Mouse (Mus musculus) spleen, adult 2 months (tissue): Measurements from ENCODE around the gene a. TPM values are rescaled to one million over a fixed set of nuclear protein-coding genes. Genes with fewer than 3 reads are reported as not detected.

ENCODE experiments used
- DNase-seq, 2 experiments: peaks; one replicate each; pipeline versions ENCODE4 v3.0.0 to v3.0.0-alpha.2; 2012 to 2021; ENCODE audit warnings: low spot score in 2 of 2, low read depth in 1 of 2
- H3K27ac ChIP-seq: fragments of 200-500 bp; 2 replicates; pipeline ENCODE4 v1.5.1; 2012; ENCODE audit warnings: low read length, inconsistent platforms; ENCODE audit not compliant: insufficient read depth
- H3K27me3 ChIP-seq: fragments of 200-500 bp; 2 replicates; pipeline ENCODE4 v1.6.1; 2012; ENCODE audit warnings: mild to moderate bottlenecking, moderate library complexity, low read length, inconsistent platforms; ENCODE audit not compliant: control insufficient read depth, insufficient read depth
- H3K36me3 ChIP-seq: fragments of 200-500 bp; 2 replicates; pipeline ENCODE4 v1.6.1; 2012; ENCODE audit warnings: mild to moderate bottlenecking, low read length, inconsistent platforms; ENCODE audit not compliant: control insufficient read depth, insufficient read depth
- H3K4me1 ChIP-seq: fragments of 200-500 bp; 2 replicates; pipeline ENCODE4 v1.6.1; 2011; ENCODE audit warnings: inconsistent platforms; ENCODE audit not compliant: control insufficient read depth, insufficient read depth, insufficient read length
- H3K4me3 ChIP-seq: fragments of 200-500 bp; 2 replicates; pipeline ENCODE4 v1.5.1; 2011; ENCODE audit warnings: mild to moderate bottlenecking, inconsistent platforms; ENCODE audit not compliant: insufficient read depth, insufficient read length; ENCODE audit errors: extremely low read depth
- CTCF ChIP-seq: fragments of 200-500 bp; IDR thresholded peaks from 2 replicates; pipeline ENCODE4 v1.5.1; 2011; ENCODE audit warnings: mild to moderate bottlenecking, inconsistent platforms; ENCODE audit not compliant: insufficient read depth, insufficient read length, insufficient replicate concordance; ENCODE audit errors: extremely low read depth
- POLR2A ChIP-seq: fragments of 200-500 bp; IDR thresholded peaks from 2 replicates; pipeline ENCODE4 v1.6.1; 2011; ENCODE audit warnings: low read depth, low read length, inconsistent platforms
- WGBS: fragments of 180-500 bp; shearing (Covaris S2); methylation state at CpG from one replicate; pipeline ENCODE4 v1.1.7; 2018; 5-methylcytosine and 5-hydroxymethylcytosine counted together
- polyA plus RNA-seq: library from polyadenylated mRNA; depleted of rRNA; stranded (reverse); fragments of >200 nt; gene quantifications from 2 replicates; pipeline ENCODE4 v1.2.3, GENCODE M21; 2012

Gene a
- polyA plus RNA-seq, 1 experiment, result not detected

DNA sequence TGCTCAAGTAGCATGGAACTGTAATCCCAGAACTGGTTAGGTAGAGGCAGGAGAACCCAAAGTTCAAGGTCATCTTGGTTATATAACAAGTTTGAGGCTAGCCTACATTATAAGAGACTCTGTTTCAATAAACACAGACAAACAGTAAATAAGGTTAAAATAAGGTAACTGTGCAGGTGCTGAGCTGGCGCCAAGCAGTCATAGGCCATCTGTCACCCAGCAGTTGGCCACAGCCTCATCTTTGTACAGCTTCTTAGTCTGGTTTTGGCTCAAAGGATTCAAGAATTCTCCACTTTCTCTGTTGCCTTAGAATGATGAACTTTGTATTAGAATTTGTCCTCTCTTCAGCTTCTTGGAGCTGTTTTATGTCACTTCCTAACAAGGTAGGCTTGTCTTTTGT lies 76.9 kb downstream of the a start:
- peaks cover 52% of the 10 kb centered on the region for H3K36me3 ChIP-seq
- no peaks in the 10 kb centered on the region; the same call in 1 of the 2 replicates for H3K27me3 ChIP-seq
- no peak overlapping the region for H3K27ac ChIP-seq
- no peaks in the 10 kb centered on the region for H3K4me1 ChIP-seq
- no peak for TF ChIP-seq POLR2A
- TF ChIP-seq CTCF, result no peak
- no peak for DNase-seq
- WGBS, result 97% methylated on average over 1 of the region's 1 CpGs
- H3K4me3 ChIP-seq, result no peak overlapping the region

DNA sequence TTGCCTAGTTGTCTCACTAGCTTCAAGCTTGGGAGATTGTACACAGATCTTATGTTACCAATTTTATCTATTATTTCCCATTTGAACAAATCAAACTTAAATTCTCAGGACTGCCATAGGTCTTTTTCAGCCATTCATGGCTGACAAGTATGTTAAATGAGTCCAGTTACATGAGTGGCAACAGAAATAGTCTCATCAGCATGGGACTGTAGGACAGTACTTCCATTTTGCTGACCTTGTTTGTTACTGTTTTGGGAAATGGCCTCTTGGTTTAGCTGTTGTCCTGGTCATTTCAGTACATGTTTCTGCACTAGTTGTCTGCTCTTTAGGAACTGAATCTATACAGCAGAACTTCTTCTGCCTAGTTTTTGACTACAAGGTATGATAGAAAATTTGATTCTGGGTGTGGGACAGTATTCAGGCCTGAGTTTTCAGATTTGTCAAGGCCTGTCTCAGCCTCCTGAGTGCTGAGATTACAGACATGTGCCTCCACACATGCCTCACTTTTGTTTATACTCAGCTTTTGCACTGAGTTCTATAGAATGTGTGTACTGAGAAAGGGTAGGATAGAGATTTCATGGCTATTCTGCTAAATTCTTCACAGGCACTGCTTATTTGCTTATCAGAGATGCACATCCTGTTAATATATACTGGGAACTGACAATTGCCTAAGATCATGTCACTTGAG lies 78.9 kb downstream of the a start:
- Histone ChIP-seq H3K4me3 (no peak overlapping the region), H3K27me3 (no peaks in the 10 kb centered on the region; the same call in 1 of the 2 replicates), H3K36me3 (peaks cover 43% of the 10 kb centered on the region), H3K4me1 (no peaks in the 10 kb centered on the region), H3K27ac (no peak overlapping the region)
- no peak for DNase-seq
- TF ChIP-seq POLR2A (no peak), CTCF (no peak)

DNA sequence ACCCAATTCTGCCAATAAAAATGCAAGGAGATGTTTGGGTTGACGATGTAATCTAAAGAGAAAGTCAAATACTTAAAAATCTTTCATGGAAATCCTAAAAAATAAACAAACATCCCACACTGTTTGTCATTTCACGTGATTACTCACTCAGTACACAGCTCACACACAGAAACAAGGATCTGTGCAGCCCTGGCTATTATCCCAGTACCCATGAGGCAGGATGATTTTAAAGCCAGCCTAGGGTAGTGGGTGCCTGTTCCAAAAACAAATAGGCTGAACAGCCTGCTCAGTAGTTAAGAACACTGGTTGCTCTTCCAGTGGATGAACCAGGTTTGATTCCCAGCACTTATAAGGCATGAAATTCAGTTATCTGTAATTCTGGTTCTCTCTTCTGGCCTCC lies 85.4 kb downstream of the a start:
- no peak overlapping the region for H3K4me3 ChIP-seq
- no peaks in the 10 kb centered on the region for H3K4me1 ChIP-seq
- no peaks in the 10 kb centered on the region; the same call in 1 of the 2 replicates for H3K27me3 ChIP-seq
- DNase-seq, result no peak
- no peak overlapping the region for H3K27ac ChIP-seq
- TF ChIP-seq POLR2A, result no peak
- no peak for TF ChIP-seq CTCF
- WGBS, result 95% methylated on average over 2 of the region's 2 CpGs
- H3K36me3 ChIP-seq, result peaks cover 25% of the 10 kb centered on the region

DNA sequence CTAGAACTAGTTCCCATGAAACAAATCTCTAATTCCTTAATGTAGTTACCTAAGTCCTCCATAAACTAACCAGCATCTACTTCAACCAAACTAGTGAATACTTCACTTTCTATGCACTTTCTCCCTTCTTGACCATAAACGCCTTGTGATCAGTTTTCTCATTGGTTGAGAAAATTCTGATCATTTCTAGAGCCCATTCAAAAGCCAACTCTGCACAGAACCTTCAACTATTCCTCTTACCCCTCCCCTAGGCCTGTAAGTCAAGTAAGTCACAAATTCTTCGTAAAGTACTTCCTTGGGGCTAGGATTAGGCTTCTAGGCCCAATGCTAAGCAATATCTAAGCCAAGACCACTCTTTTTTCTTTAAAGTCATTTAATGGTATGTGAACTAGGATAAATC lies 100.4 kb downstream of the a start:
- no peak for DNase-seq
- Histone ChIP-seq H3K4me1 (peaks cover 2% of the 10 kb centered on the region), H3K4me3 (peak overlapping the region; percentile 91; the same call in 1 of the 2 replicates), H3K36me3 (peaks cover 7% of the 10 kb centered on the region), H3K27ac (no peak overlapping the region), H3K27me3 (no peaks in the 10 kb centered on the region)
- 12% methylated on average over 2 of the region's 2 CpGs for WGBS
- TF ChIP-seq POLR2A, result no peak
- TF ChIP-seq CTCF, result no peak

DNA sequence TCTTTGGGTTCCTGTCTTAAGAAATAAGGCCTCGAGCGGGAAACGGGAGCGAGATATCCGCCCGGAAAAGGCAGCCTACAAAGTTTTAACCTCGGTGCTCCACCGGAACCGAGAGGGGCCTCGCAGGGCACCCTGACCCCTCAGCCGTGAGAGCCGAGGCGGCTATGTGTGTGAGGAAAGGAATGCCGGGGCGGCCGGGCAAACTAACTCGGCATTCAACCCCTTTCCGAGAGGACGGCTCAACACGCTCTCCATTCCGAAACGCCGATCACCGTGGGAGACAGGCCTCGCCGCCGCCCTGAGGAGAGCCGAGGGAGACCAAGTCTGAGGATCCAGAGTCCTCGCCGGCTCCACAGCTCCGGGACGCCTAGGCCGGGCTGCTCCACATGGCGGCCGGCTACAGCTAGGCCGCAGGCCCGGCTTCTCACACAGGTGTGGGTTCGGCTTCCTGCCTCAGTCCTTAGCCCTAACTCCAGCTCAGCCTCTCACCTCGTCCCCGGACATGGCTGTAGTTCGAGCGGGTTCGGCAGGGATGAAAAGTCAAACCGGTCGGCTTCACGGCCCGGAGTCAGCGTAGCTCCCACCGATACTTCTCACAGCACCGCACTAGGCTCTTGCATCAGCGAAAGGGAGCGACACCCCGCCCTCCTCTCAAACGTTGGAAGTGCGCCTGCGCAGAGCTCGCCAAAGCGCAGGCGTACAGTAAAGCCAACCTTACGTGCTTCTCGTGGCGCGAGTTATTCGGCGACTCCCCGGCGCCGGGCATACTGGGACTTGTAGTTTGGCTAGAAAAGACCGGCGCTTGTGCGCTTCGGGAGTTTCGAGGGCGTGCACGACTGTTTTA lies 101.2 kb downstream of the a start, which contains the start of gene Eif2s2:
TSS of gene Eif2s2 (minus strand) at position 735 of the 844 bp plus-strand sequence.
- peak within 1 kb of the TSS; percentile 75 for H3K27ac ChIP-seq
- DNase-seq, result peak; percentile 95 to 96
- under 1% methylated on average over 75 of the region's 75 CpGs for WGBS

DNA sequence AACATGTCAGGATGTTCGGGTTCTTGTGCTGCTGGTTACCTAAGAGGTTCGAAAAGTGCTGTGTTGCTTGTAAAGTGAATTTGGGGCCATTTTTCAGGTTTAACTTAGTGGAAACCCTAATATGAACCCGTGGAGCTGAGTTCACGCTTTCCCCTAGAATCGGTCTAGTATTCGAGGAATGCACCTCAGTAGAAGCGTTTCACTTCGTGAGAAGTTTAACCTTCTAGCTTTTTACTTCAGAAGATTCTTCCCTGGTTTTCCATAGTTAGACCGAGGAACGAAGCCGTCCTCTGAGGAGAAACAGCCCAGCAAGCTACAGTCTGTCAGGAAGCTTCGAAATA lies 101.8 kb downstream of the a start:
- peaks cover 2% of the 10 kb centered on the region for H3K4me1 ChIP-seq
- 8% methylated on average over 12 of the region's 12 CpGs for WGBS
- no peak for TF ChIP-seq CTCF
- no peak for TF ChIP-seq POLR2A
- no peak for DNase-seq
- H3K4me3 ChIP-seq, result peak overlapping the region; percentile 32
- no peaks in the 10 kb centered on the region for H3K27me3 ChIP-seq
- H3K27ac ChIP-seq, result no peak overlapping the region
- H3K36me3 ChIP-seq, result no peaks in the 10 kb centered on the region

More for the DNA sequence above, 101.2 kb downstream of the a start, which contains the start of gene Eif2s2:
- TF ChIP-seq POLR2A (0 out of 2 replicates have a peak, but pooled peaks have one; percentile 14), CTCF (no peak)
- H3K27me3 ChIP-seq, result no peaks in the 10 kb centered on the region
- peak within 1 kb of the TSS; percentile 91 for H3K4me3 ChIP-seq
- H3K4me1 ChIP-seq, result peaks cover 2% of the 10 kb centered on the region
- H3K36me3 ChIP-seq, result peaks cover 2% of the 10 kb centered on the region; the same call in 1 of the 2 replicates
